Mouse (Mus musculus) heart, adult 8-10 months (tissue): Measurements from ENCODE around the gene Pth1r. TPM values are rescaled to one million over a fixed set of nuclear protein-coding genes. Genes with fewer than 3 reads are reported as not detected.

ENCODE experiments used
- DNase-seq: peaks from one replicate; pipeline ENCODE4 v3.0.0; 2022; ENCODE audit warnings: low spot score
- total RNA-seq, 4 experiments: library from RNA; stranded (reverse); gene quantifications; 2 replicates each; pipeline ENCODE4 v1.2.4; 2022

The Pth1r gene
- total RNA-seq = 1 to 10 TPM; 4.4 to 7.0 (median 5.1) TPM

- DNase-seq = no peak
These were observed at the start of gene Pth1r for GRCm38 (mm10) chr9:110746961-110747360. TSS of gene Pth1r (minus strand) at chr9:110747145.

GRCm38 (mm10) chr9:110790462-110790861, 43.5 kb upstream of the Pth1r start:
- no peak for DNase-seq

GRCm38 (mm10) chr9:110788169-110788568, 41.2 kb upstream of the Pth1r start:
- DNase-seq = no peak

GRCm38 (mm10) chr9:110783611-110784010, 36.7 kb upstream of the Pth1r start:
- DNase-seq = no peak

GRCm38 (mm10) chr9:110781731-110782130, 34.8 kb upstream of the Pth1r start:
- DNase-seq = peak; percentile 84

- peak; percentile 92 for DNase-seq
These were observed 34.3 kb upstream of the Pth1r start for GRCm38 (mm10) chr9:110781256-110781721.

GRCm38 (mm10) chr9:110779242-110779913, 32.4 kb upstream of the Pth1r start:
- DNase-seq = no peak

GRCm38 (mm10) chr9:110778559-110778958, 31.6 kb upstream of the Pth1r start:
- no peak for DNase-seq

GRCm38 (mm10) chr9:110778100-110778499, 31.2 kb upstream of the Pth1r start:
- no peak for DNase-seq

GRCm38 (mm10) chr9:110775269-110776022, 28.5 kb upstream of the Pth1r start:
- DNase-seq = no peak

- DNase-seq = no peak
These were observed 27.7 kb upstream of the Pth1r start for GRCm38 (mm10) chr9:110774403-110775268.

- no peak for DNase-seq
These were observed 25.4 kb upstream of the Pth1r start for GRCm38 (mm10) chr9:110772336-110772735.

GRCm38 (mm10) chr9:110763405-110763804, 16.5 kb upstream of the Pth1r start:
- peak; percentile 65 for DNase-seq

GRCm38 (mm10) chr9:110762763-110763162, 15.8 kb upstream of the Pth1r start:
- DNase-seq = no peak

GRCm38 (mm10) chr9:110760886-110761285, 13.9 kb upstream of the Pth1r start:
- no peak for DNase-seq

GRCm38 (mm10) chr9:110759265-110759664, 12.3 kb upstream of the Pth1r start:
- DNase-seq = peak; percentile 61

- DNase-seq = peak; percentile 90
These were observed 11.7 kb upstream of the Pth1r start for GRCm38 (mm10) chr9:110758605-110759004.

GRCm38 (mm10) chr9:110757816-110758215, 10.9 kb upstream of the Pth1r start:
- no peak for DNase-seq

- DNase-seq = no peak
These were observed 6.8 kb upstream of the Pth1r start for GRCm38 (mm10) chr9:110753773-110754172.

GRCm38 (mm10) chr9:110752917-110753435, 6.0 kb upstream of the Pth1r start:
- DNase-seq = no peak

- no peak for DNase-seq
These were observed 4.5 kb upstream of the Pth1r start for GRCm38 (mm10) chr9:110751412-110751811.
